Mouse (Mus musculus) inflammation-experienced regulatory T-cells (primary cell): ENCODE measurements around the gene Olfr389. TPM values are rescaled to one million over a fixed set of nuclear protein-coding genes. Genes with fewer than 3 reads are reported as not detected.

ENCODE experiments used
- polyA plus RNA-seq, 2 experiments: library from polyadenylated mRNA; unstranded; fragments of 100-300 nt; shearing (Covaris generic); gene quantifications; one replicate each; pipeline ENCODE4 v1.2.1; 2017

Gene Olfr389
- under 1 TPM in 1 of 2 experiments, not detected in 1; 0.18 TPM for polyA plus RNA-seq

DNA sequence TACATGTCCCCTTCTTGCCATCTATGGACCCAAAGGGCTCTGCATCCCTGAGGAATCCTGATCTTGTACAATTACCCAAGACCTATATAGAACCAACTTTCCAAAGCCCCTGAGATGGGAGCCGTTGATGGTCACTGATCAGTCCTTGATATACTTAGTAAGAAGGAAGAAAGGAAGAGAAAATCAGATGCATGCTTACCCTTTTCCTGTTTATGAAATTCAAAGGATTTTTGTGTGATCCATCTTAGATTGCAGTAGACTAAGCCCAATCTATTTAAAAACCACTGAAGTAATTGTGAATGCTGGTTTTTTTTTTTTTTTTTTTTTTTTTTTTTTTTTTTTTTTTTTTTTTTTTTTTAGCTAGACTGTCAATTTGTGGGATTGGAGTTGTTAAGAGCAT lies at the start of gene Olfr389:
Gene Olfr389 (minus strand): TSS at position 101 of the 400 bp plus-strand sequence.

DNA sequence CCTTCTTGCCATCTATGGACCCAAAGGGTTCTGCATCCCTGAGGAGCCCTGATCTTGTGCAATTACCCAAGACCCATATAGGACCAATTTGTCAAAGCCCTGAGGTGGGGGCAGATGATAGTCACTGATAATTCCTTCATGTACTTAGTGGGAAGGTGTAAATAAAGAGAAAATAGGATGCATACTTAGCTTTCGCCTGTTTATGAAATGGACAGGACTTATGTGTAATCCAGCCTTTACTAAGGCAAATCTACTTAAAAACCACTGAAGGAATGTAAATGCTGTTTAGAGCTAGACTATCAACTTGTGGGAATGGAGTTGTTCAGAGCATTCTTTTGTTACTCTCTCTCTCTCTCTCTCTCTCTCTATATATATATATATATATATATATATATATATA lies 36.4 kb upstream of the Olfr389 start, which contains the start of gene Olfr392:
Gene Olfr392 (minus strand): TSS at position 101 of the 400 bp plus-strand sequence.

DNA sequence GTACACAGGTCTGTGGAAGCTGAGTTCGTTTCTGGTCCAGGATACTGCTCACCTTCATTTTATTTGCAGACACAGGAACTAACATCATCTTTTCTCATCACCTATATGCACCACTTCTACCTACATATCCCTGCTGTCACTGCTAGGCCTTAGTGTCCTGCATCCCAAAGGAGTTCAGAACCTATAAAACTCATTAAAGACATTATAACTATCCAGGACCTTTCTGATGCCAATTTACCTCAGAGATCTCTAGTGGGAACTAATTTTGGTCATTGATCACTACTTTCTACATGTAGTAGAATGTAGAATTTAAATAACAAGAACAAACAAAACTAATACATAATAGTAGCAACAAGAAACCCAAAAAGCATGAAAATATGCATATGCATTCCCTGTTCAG lies 22.4 kb upstream of the Olfr389 start, which contains the start of gene Olfr391-ps:
Gene Olfr391-ps (minus strand): TSS at position 101 of the 400 bp plus-strand sequence.

DNA sequence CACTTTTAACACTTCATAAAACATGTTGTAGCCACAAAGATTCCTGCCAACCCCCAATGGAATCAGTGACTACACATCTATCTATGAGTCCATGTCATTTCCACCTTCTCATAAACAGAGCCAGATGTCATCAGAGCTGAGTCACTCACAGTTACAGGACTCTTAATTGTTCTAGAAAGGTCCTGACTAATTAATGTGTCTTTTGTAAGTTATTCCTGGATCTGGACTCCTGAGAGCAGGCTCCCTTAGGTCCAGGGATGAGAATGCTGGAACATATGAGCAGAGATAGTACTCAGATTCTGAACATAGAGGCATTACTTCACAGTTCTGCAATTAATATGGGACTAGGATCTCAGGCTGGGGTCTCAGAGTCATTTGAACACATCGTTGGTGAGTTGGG lies 2.2 kb upstream of the Olfr389 start, which contains the start of gene Olfr390:
Gene Olfr390 (plus strand): TSS at position 301 of the 400 bp plus-strand sequence.

Other genes starting within 250 kb of the Olfr389 start
- gene Olfr385, start 187.7 kb downstream of the Olfr389 start, polyA plus RNA-seq, result under 1 TPM in 1 of 2 experiments, not detected in 1; 0.10 TPM
- gene Olfr384, start 182.1 kb downstream of the Olfr389 start, polyA plus RNA-seq, result not detected
- not detected for gene Zfp735, start 91.9 kb downstream of the Olfr389 start, polyA plus RNA-seq
- gene Olfr390, start 2.3 kb upstream of the Olfr389 start, polyA plus RNA-seq, result under 1 TPM; 0.14 to 0.53 TPM
- under 1 TPM in 1 of 2 experiments, not detected in 1; 0.27 TPM for gene Olfr391-ps, start 22.3 kb upstream of the Olfr389 start, polyA plus RNA-seq
- gene Olfr392, start 36.3 kb upstream of the Olfr389 start, polyA plus RNA-seq, result under 1 TPM in 1 of 2 experiments, not detected in 1; 0.08 TPM
- gene Olfr393, start 70.7 kb upstream of the Olfr389 start, polyA plus RNA-seq, result under 1 TPM; 0.11 to 0.22 TPM
- gene Olfr394, start 110.1 kb upstream of the Olfr389 start, polyA plus RNA-seq, result not detected
- not detected for gene Olfr395, start 128.6 kb upstream of the Olfr389 start, polyA plus RNA-seq
- 1 to 10 TPM in 1 of 2 experiments, under 1 TPM in 1; 0.96 to 1.5 TPM for gene Olfr23, start 156.0 kb upstream of the Olfr389 start, polyA plus RNA-seq
- not detected for gene Olfr397, start 180.1 kb upstream of the Olfr389 start, polyA plus RNA-seq
- gene Olfr398, start 209.7 kb upstream of the Olfr389 start, polyA plus RNA-seq, result under 1 TPM; 0.28 to 0.37 TPM